Mouse (Mus musculus): Measurements from ENCODE around the gene Krtcap3. TPM values are rescaled to one million over a fixed set of nuclear protein-coding genes. Genes with fewer than 3 reads are reported as not detected.

Gene Krtcap3
- polyA plus RNA-seq, 1 experiment, result 0.14 TPM

DNA sequence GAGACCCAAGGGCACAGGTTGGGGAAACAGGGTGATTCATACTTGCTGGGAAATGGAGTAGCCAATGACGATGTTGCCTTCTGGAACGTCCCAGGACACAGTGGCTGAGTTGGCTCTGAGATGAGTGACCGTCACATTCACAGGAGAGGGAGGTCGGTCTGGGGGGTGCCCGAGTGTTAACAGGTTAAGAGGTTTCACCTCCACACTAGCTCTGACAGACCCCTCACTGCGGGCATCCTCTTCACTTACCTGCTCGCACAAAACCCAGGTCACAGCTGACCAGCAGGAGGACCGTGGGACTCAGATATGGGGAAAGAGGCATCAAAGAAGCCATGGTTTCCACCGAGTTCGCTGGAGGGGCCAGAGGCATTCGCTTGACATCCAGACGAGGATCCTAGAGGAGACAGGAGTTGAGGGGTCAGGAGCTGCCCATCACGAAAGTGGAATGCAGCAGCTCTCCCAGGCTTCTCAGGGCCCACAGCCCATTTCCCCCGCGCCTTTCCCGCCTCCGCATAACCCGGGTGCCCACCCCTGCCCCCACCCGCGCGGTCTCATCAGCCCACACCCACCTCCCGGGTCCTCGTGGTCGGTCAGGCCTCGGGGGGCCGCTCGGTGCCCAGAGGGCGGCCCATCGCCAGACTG, 43.6 kb downstream of the Krtcap3 start:
- Histone ChIP-seq H3K9me3 (ENCODE audit: control insufficient read depth, low read length) (no peaks in the 10 kb centered on the region; the same call in 1 of the 2 replicates), H3K4me3 (replicated peaks) (peak overlapping the region; percentile 47), H3K36me3 (ENCODE audit: control insufficient read depth) (peaks cover 2% of the 10 kb centered on the region; the same call in 1 of the 2 replicates), H3K4me1 (ENCODE audit: control insufficient read depth) (peaks cover 29% of the 10 kb centered on the region), H3K27me3 (ENCODE audit: control insufficient read depth) (peaks cover 57% of the 10 kb centered on the region)
- TF ChIP-seq TAL1 (IDR thresholded peaks at IDR 0.05; ENCODE audit: low read length), result no peak
- no peak for TF ChIP-seq GATA1 (IDR thresholded peaks at IDR 0.05; ENCODE audit: low read length)

DNA sequence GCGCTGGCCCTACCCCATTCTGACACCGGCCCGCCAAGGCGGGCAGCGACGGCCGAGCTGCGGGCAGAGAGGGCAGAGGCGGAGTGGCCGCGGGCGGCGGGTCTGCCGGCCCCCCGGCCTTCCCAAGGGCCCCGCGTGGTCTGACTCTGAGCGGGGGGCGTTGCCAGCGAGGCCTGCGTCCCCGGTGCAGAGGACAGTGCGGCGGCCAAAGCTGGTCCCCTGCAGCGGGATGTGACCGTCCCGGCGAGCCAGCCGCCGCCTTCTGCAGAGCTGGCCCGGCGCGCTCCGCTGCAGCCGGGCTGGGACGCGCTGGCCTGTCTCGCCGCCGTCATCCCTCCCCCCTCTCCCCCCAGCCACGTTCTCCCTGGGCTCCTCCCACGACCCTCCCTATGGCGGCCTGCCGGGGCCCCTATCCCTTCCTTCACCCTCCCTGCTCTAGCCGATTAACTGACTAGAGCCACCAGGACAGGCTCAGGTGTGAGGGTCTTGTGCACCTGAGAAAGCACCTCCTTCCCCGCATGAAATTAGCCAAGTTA, 44.2 kb downstream of the Krtcap3 start, which contains the start of gene Fndc4:
TSS of gene Fndc4 (minus strand) at position 475 of the 536 bp plus-strand sequence.
- no peaks in the 10 kb centered on the region; the same call in 1 of the 2 replicates for H3K9me3 ChIP-seq (ENCODE audit: control insufficient read depth, low read length)
- H3K4me3 ChIP-seq (replicated peaks), result peak within 1 kb of the TSS; percentile 47
- peaks cover 59% of the 10 kb centered on the region for H3K27me3 ChIP-seq (ENCODE audit: control insufficient read depth)
- peaks cover 2% of the 10 kb centered on the region; the same call in 1 of the 2 replicates for H3K36me3 ChIP-seq (ENCODE audit: control insufficient read depth)
- TF ChIP-seq TAL1 (IDR thresholded peaks at IDR 0.05; ENCODE audit: low read length) (no peak), GATA1 (IDR thresholded peaks at IDR 0.05; ENCODE audit: low read length) (no peak)
- H3K4me1 ChIP-seq (ENCODE audit: control insufficient read depth), result peaks cover 24% of the 10 kb centered on the region

DNA sequence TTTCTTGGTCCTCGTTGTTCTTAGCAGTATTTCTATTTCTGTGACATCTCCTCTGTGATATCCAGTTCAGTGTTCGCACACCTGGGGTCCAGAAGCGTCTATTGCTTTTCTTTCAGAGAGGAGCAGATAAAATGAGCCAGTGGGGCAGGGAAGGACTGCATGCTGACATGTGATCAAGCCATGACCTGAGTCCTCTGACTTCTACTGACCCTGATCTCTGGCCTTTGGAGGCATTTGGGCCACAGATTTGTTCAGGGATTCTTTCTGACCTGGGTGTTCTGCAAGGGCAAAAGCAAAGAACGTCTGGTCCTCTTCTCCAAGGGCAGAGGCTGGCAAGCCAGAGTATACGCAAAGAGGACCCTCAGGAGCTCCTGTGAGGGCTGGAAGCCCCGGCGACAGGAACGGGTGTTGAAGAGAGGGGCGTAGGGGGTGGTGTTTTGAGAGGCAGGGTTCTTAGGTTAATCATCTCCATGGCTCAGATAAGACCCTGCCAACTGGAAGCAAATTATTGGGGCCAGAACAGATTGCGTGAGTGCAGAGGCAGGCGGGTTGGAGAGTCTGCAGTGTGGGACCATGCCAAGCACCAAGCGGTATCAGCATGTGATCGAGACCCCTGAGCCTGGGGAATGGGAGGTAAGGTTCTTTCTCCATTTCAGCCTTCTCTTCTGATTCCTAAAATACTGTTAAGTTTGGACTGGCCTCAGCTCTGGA, 45.7 kb downstream of the Krtcap3 start, which contains the start of gene Gckr:
TSS of gene Gckr (plus strand) at position 397 of the 711 bp plus-strand sequence.
- Histone ChIP-seq H3K4me1 (ENCODE audit: control insufficient read depth) (peaks cover 10% of the 10 kb centered on the region), H3K27me3 (ENCODE audit: control insufficient read depth) (peaks cover 60% of the 10 kb centered on the region), H3K4me3 (replicated peaks) (no peak within 1 kb of the TSS), H3K9me3 (ENCODE audit: control insufficient read depth, low read length) (no peaks in the 10 kb centered on the region; the same call in 1 of the 2 replicates), H3K36me3 (ENCODE audit: control insufficient read depth) (peaks cover 2% of the 10 kb centered on the region; the same call in 1 of the 2 replicates)
- TF ChIP-seq TAL1 (IDR thresholded peaks at IDR 0.05; ENCODE audit: low read length) (no peak), GATA1 (IDR thresholded peaks at IDR 0.05; ENCODE audit: low read length) (no peak)

DNA sequence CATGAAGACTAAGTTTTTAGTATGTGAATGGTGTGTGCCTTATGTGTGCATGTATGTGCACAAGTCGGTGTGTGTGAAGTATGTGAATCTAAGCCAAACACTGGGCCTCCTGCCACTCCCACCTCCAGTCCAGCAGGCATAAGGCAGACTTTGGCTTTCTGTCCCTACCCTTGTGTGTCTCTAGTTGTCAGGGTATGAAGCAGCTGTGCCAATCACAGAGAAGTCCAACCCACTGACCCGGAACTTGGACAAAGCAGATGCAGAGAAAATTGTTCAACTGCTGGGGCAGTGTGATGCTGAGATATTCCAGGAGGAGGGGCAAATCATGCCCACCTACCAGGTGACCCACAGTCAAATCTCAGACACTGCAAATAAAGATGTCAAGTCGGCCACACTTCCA, 46.5 kb downstream of the Krtcap3 start:
- Histone ChIP-seq H3K36me3 (ENCODE audit: control insufficient read depth) (peaks cover 2% of the 10 kb centered on the region; the same call in 1 of the 2 replicates), H3K27me3 (ENCODE audit: control insufficient read depth) (peaks cover 59% of the 10 kb centered on the region), H3K9me3 (ENCODE audit: control insufficient read depth, low read length) (no peaks in the 10 kb centered on the region; the same call in 1 of the 2 replicates), H3K4me3 (replicated peaks) (no peak overlapping the region), H3K4me1 (ENCODE audit: control insufficient read depth) (peaks cover 7% of the 10 kb centered on the region)
- no peak for TF ChIP-seq TAL1 (IDR thresholded peaks at IDR 0.05; ENCODE audit: low read length)
- TF ChIP-seq GATA1 (IDR thresholded peaks at IDR 0.05; ENCODE audit: low read length), result no peak

DNA sequence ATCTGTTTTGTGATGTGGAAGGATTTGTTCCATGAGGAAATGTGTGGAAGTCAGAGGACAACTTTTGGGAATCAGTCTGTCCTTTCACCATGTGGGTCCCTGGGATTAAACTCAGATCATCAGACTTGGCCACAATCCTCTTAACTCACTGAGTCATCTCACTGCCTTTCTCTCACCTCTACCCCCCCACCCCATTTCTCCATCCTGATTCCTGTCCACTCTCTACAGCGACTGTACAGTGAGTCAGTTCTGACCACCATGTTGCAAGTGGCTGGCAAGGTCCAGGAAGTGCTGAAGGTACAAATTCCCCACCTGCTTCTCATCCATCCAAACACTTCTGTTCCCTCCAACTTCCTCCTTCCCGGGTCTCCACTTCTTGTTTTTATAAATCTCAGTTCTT, 47.0 kb downstream of the Krtcap3 start:
- Histone ChIP-seq H3K9me3 (ENCODE audit: control insufficient read depth, low read length) (no peaks in the 10 kb centered on the region; the same call in 1 of the 2 replicates), H3K4me3 (replicated peaks) (no peak overlapping the region), H3K27me3 (ENCODE audit: control insufficient read depth) (peaks cover 54% of the 10 kb centered on the region), H3K4me1 (ENCODE audit: control insufficient read depth) (peaks cover 7% of the 10 kb centered on the region), H3K36me3 (ENCODE audit: control insufficient read depth) (peaks cover under 1% of the 10 kb centered on the region; the same call in 1 of the 2 replicates)
- TF ChIP-seq TAL1 (IDR thresholded peaks at IDR 0.05; ENCODE audit: low read length) (no peak), GATA1 (IDR thresholded peaks at IDR 0.05; ENCODE audit: low read length) (no peak)

DNA sequence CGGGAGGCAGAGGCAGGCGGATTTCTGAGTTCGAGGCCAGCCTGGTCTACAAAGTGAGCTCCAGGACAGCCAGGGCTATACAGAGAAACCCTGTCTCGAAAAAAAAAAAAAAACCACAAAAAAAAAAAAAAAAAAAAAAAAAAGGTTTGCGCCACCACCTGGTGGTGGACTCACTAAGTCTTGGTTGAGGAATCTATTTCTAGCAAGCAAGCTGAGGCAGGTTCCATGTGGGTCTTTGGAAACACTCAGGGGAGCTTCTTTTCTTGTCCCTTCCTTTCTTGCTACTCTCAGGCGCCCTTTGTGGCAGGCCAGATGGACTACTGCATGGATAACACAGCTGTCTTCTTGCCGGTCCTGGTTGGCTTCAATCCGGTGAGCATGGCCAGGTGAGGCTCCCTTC, 50.4 kb downstream of the Krtcap3 start:
- no peaks in the 10 kb centered on the region for H3K36me3 ChIP-seq (ENCODE audit: control insufficient read depth)
- TF ChIP-seq TAL1 (IDR thresholded peaks at IDR 0.05; ENCODE audit: low read length) (no peak), GATA1 (IDR thresholded peaks at IDR 0.05; ENCODE audit: low read length) (no peak)
- H3K4me1 ChIP-seq (ENCODE audit: control insufficient read depth), result no peaks in the 10 kb centered on the region
- no peaks in the 10 kb centered on the region for H3K9me3 ChIP-seq (ENCODE audit: control insufficient read depth, low read length)
- H3K27me3 ChIP-seq (ENCODE audit: control insufficient read depth), result peaks cover 21% of the 10 kb centered on the region
- no peak overlapping the region for H3K4me3 ChIP-seq (replicated peaks)

Other genes starting within 250 kb of the Krtcap3 start
- gene Atraid, start 203.4 kb upstream of the Krtcap3 start, polyA plus RNA-seq (2012), result 0.81 and 1.6 TPM in 2 replicates
- gene Slc5a6, start 202.8 kb upstream of the Krtcap3 start, polyA plus RNA-seq (2012), result 0.07 and 0.13 TPM in 2 replicates
- 14.6 and 19.9 TPM in 2 replicates for gene Cad, start 196.9 kb upstream of the Krtcap3 start, polyA plus RNA-seq (2012)
- not detected in 2 replicates for gene Dnajc5g, start 145.4 kb upstream of the Krtcap3 start, polyA plus RNA-seq (2012)
- not detected in 2 replicates for gene Slc30a3, start 143.5 kb upstream of the Krtcap3 start, polyA plus RNA-seq (2012)
- gene Trim54, start 135.0 kb upstream of the Krtcap3 start, polyA plus RNA-seq (2012), result not detected in 2 replicates
- gene Ucn, start 112.9 kb upstream of the Krtcap3 start, polyA plus RNA-seq (2012), result not detected in 2 replicates
- 0.14 and 0.38 TPM in 2 replicates for gene Mpv17, start 97.4 kb upstream of the Krtcap3 start, polyA plus RNA-seq (2012)
- gene Gm29609, start 71.8 kb upstream of the Krtcap3 start, polyA plus RNA-seq (2012), result 2.2 and 2.5 TPM in 2 replicates
- 4.0 and 4.9 TPM in 2 replicates for gene Gtf3c2, start 71.5 kb upstream of the Krtcap3 start, polyA plus RNA-seq (2012)
- gene Snx17, start 58.5 kb upstream of the Krtcap3 start, polyA plus RNA-seq (2012), result 2.7 and 2.9 TPM in 2 replicates
- 32.5 and 34.0 TPM in 2 replicates for gene Eif2b4, start 58.3 kb upstream of the Krtcap3 start, polyA plus RNA-seq (2012)
- 2.5 TPM in 2 replicates for gene Zfp513, start 49.4 kb upstream of the Krtcap3 start, polyA plus RNA-seq (2012)
- gene Ppm1g, start 31.0 kb upstream of the Krtcap3 start, polyA plus RNA-seq (2012), result 31.4 and 40.0 TPM in 2 replicates
- gene Nrbp1, start 10.8 kb upstream of the Krtcap3 start, polyA plus RNA-seq (2012), result 2.3 and 2.6 TPM in 2 replicates
- gene Gm9970, start 10.5 kb upstream of the Krtcap3 start, polyA plus RNA-seq (2012), result not detected in 2 replicates
- gene Ift172, start 39.4 kb downstream of the Krtcap3 start, polyA plus RNA-seq (2012), result 0.30 and 0.43 TPM in 2 replicates
- gene Fndc4, start 44.4 kb downstream of the Krtcap3 start, polyA plus RNA-seq (2012), result 0.17 TPM in 1 of 2 replicates, not detected in the other
- gene Gckr, start 45.8 kb downstream of the Krtcap3 start, polyA plus RNA-seq (2012), result not detected in 2 replicates
- gene Zfp512, start 200.7 kb downstream of the Krtcap3 start, polyA plus RNA-seq (2012), result 0.64 and 0.87 TPM in 2 replicates
- gene 4930548H24Rik, start 234.0 kb downstream of the Krtcap3 start, polyA plus RNA-seq (2012), result not detected in 2 replicates
- gene Gpn1, start 243.1 kb downstream of the Krtcap3 start, polyA plus RNA-seq (2012), result 0.31 and 0.81 TPM in 2 replicates